8 mouse cellular contexts compared by ENCODE assay signal in the genomic region with DNA sequence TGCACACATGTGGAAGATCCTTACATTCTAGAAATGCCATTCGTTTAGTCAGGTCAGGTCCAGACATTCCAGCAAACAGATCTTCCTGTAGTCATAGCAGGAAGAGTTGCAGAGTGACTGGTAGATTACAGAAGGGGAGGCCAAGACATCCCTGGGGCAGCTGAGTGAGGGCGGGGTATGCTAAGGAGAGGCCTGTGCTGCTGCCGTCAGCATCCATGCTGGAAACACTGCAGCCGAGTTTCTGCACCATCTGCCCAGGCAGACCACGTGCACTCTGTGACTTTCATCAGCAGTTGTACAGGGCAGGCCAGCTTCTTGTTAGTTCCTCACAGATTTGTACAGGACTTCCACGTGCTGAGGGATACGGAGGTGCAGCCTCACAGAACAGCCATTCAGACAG. TPM values are rescaled to one million over a fixed set of nuclear protein-coding genes. Genes with fewer than 3 reads are reported as not detected.
A peak's percentile ranks its signal among the peaks of the same experiment; 100 is the strongest.
DNase-seq lines count a peak whose midpoint lies in the region; ATAC-seq lines count a peak whose summit lies in the region.

No protein-coding gene starts in this region.

- H3K4me2 ChIP-seq in kidney, embryonic 14.5 days (replicated peaks; ENCODE audit: low read depth, low read length), result no peak overlapping the region
- H3K4me2 ChIP-seq in hindbrain, embryonic 14.5 days (replicated peaks), result no peak overlapping the region

- peak; percentile 30 for DNase-seq in kidney, adult 9 months
- peak; percentile 83 to 91 for DNase-seq in cerebellum, adult 18-20 months
- peak; percentile 27 to 35 for DNase-seq in gastrocnemius, postnatal 4 days (ENCODE audit: low spot score in 2 of 2)
- DNase-seq in left cerebral cortex, postnatal 36 days (ENCODE audit: low spot score in 2 of 2), result peak; percentile 54 to 63
- DNase-seq in urinary bladder, adult 2 months (ENCODE audit: low spot score), result no peak
- DNase-seq in B cell, adult 2 months, result no peak
- no peak for DNase-seq in hindbrain, embryonic 14.5 days (ENCODE audit: low spot score)

- no peaks in the 10 kb centered on the region for H3K9me3 ChIP-seq in kidney, embryonic 14.5 days (ENCODE audit: control insufficient read depth, low read length)
- H3K9me3 ChIP-seq in hindbrain, embryonic 14.5 days (ENCODE audit: control insufficient read depth, low read length), result no peaks in the 10 kb centered on the region

- no peak overlapping the region for H3K27ac ChIP-seq in kidney, embryonic 14.5 days (ENCODE audit: low read depth, low read length)
- no peak overlapping the region for H3K27ac ChIP-seq in hindbrain, embryonic 14.5 days

- no peak overlapping the region for H3K4me3 ChIP-seq in kidney, embryonic 14.5 days (ENCODE audit: low read length)
- no peak overlapping the region for H3K4me3 ChIP-seq in hindbrain, embryonic 14.5 days (replicated peaks; ENCODE audit: low read length)

- intact Hi-C loops in left cerebral cortex, postnatal 36 days (cut with DNase I), result no loop called here

- no peak overlapping the region for H3K9ac ChIP-seq in kidney, embryonic 14.5 days (ENCODE audit: low read depth, low read length)
- H3K9ac ChIP-seq in hindbrain, embryonic 14.5 days, result no peak overlapping the region

- no peak for ATAC-seq in kidney, embryonic 14.5 days (ENCODE audit: low FRiP score, low TSS enrichment)
- no peak for ATAC-seq in hindbrain, embryonic 14.5 days (ENCODE audit: low FRiP score)

- H3K36me3 ChIP-seq in kidney, embryonic 14.5 days (ENCODE audit: control insufficient read depth, insufficient read depth, low read length), result no peaks in the 10 kb centered on the region
- H3K36me3 ChIP-seq in hindbrain, embryonic 14.5 days (replicated peaks; ENCODE audit: control insufficient read depth, insufficient read depth), result no peaks in the 10 kb centered on the region

- 66% methylated on average over 7 of the region's 7 CpGs for WGBS in kidney, embryonic 14.5 days
- WGBS in hindbrain, embryonic 14.5 days, result 63% methylated on average over 7 of the region's 7 CpGs

- H3K4me1 ChIP-seq in kidney, embryonic 14.5 days (ENCODE audit: control insufficient read depth, insufficient read depth, low read length), result peaks cover 4% of the 10 kb centered on the region; the same call in 1 of the 2 replicates
- H3K4me1 ChIP-seq in hindbrain, embryonic 14.5 days (replicated peaks; ENCODE audit: control insufficient read depth, insufficient read depth, low read length), result 0 out of 2 replicates have a peak, but pooled peaks cover 8% of the 10 kb centered on the region

- H3K27me3 ChIP-seq in kidney, embryonic 14.5 days (ENCODE audit: control insufficient read depth, insufficient read depth, low read length), result no peaks in the 10 kb centered on the region
- H3K27me3 ChIP-seq in hindbrain, embryonic 14.5 days (ENCODE audit: control insufficient read depth, insufficient read depth, low read length), result no peaks in the 10 kb centered on the region

RNA-seq across cellular contexts. Expression of gene Snx30, which starts 17.8 kb away (rescaled TPM):
- 7.9 and 12.1 TPM in 2 replicates for polyA plus RNA-seq in kidney, embryonic 14.5 days (2014; fragmentation: Nextera tagmentation; extraction: Ambion mirVana)
- 10 to 100 TPM; 14.8 to 15.8 TPM for total RNA-seq in gastrocnemius, postnatal 4 days (2021)
- 10 to 100 TPM; 31.8 to 33.8 TPM for total RNA-seq in left cerebral cortex, postnatal 36 days (2021)
- 6.7 and 6.8 TPM in 2 replicates for polyA plus RNA-seq in urinary bladder, adult 2 months (2012; rRNA removed)
- 21.9 and 29.2 TPM in 2 replicates for polyA plus RNA-seq in hindbrain, embryonic 14.5 days (2014; fragmentation: Nextera tagmentation; extraction: Ambion mirVana)

RNA-seq across cellular contexts. Expression of gene Inip, which starts 22.1 kb away (rescaled TPM):
- 55.5 and 69.3 TPM in 2 replicates for polyA plus RNA-seq in kidney, embryonic 14.5 days (2014; fragmentation: Nextera tagmentation; extraction: Ambion mirVana)
- total RNA-seq in gastrocnemius, postnatal 4 days (2021), result 1 to 10 TPM; 7.5 to 9.3 TPM
- 10 to 100 TPM; 21.3 to 23.5 TPM for total RNA-seq in left cerebral cortex, postnatal 36 days (2021)
- polyA plus RNA-seq in urinary bladder, adult 2 months (2012; rRNA removed), result 18.3 and 21.9 TPM in 2 replicates
- 52.2 and 52.7 TPM in 2 replicates for polyA plus RNA-seq in hindbrain, embryonic 14.5 days (2014; fragmentation: Nextera tagmentation; extraction: Ambion mirVana)

Comparison
In these comparisons a context has a peak if more than half of its experiments do, and no peak if none do; other contexts are left out.
1. DNase-seq: peak in kidney, adult 9 months (single experiment), cerebellum, adult 18-20 months (2 of 2), gastrocnemius, postnatal 4 days (2 of 2) and left cerebral cortex, postnatal 36 days (2 of 2); none in urinary bladder, adult 2 months (single experiment), B cell, adult 2 months (0 of 2) and hindbrain, embryonic 14.5 days (single experiment).